Mouse (Mus musculus): ENCODE data around the gene Gm17334.

DNA sequence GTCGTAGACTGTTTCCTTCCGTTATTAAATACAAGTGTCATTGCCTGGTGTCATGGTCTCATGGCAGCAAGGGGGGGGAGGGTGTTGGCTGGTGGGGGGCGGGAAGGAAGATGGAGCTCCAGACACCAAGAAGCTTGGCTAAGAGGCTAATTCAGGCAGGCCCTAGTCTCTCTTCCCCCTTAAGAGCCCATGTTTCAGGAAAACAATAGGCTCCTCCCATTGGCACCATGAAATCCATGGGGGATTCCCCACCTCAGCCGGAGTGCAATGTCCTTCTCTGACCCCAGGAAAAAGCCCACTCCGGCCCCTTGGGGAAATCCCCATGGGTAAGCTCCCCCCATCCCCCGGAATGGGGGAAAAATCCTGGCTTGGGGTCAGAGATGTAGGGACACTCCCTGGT lies 45.8 kb upstream of the Gm17334 start:
- TF ChIP-seq CTCF (IDR thresholded peaks at IDR 0.05; ENCODE audit: extremely low read depth, insufficient read depth, insufficient read length, insufficient replicate concordance) (no peak), POLR2A (IDR thresholded peaks at IDR 0.05; ENCODE audit: low read depth, low read length) (no peak)
